Mouse (Mus musculus) adrenal gland, adult 18-20 months (tissue): ENCODE results near the gene Gm10337. TPM values are rescaled to one million over a fixed set of nuclear protein-coding genes. Genes with fewer than 3 reads are reported as not detected.
A peak's percentile ranks its signal among the peaks of the same experiment; 100 is the strongest.

Experiments
- DNase-seq, 2 experiments: peaks; one replicate each; pipeline ENCODE4 v3.0.0; 2021 to 2022; ENCODE audit warnings: low spot score in 2 of 2
- long read RNA-seq, 2 experiments: library from polyadenylated mRNA; stranded (forward); transcript quantifications; one replicate each; pipeline ENCODE4 v2.0.0; 2021
- total RNA-seq, 2 experiments: library from RNA; stranded (reverse); gene quantifications; 1 replicate in 1 of 2; 2 replicates in 1 of 2; pipeline ENCODE4 v1.2.3; 2021

Gene Gm10337
- total RNA-seq = not detected
- long read RNA-seq, experiment 1 = 0 reads
- long read RNA-seq, experiment 2 = 0 reads

- DNase-seq = no peak
Measured at GRCm38 (mm10) chr15:102503447-102503846, at the start of gene Gm10337. TSS of gene Gm10337 (plus strand) at chr15:102503722.

GRCm38 (mm10) chr15:102455993-102456392, 47.5 kb upstream of the Gm10337 start:
- DNase-seq = peak in 1 of 2 experiments; percentile 25

GRCm38 (mm10) chr15:102458050-102458736, 45.3 kb upstream of the Gm10337 start:
- no peak for DNase-seq

GRCm38 (mm10) chr15:102458904-102459317, 44.6 kb upstream of the Gm10337 start, which contains the start of gene Prr13:
TSS of gene Prr13 (plus strand) at chr15:102459028.
- peak; percentile 78 to 84 for DNase-seq

- no peak for DNase-seq
Measured at GRCm38 (mm10) chr15:102459381-102459780, 44.1 kb upstream of the Gm10337 start.

GRCm38 (mm10) chr15:102459847-102460246, 43.7 kb upstream of the Gm10337 start:
- DNase-seq = peak in 1 of 2 experiments; percentile 19

- DNase-seq = peak in 1 of 2 experiments; percentile 23
Measured at GRCm38 (mm10) chr15:102460409-102460808, 43.1 kb upstream of the Gm10337 start.

GRCm38 (mm10) chr15:102460971-102461370, 42.6 kb upstream of the Gm10337 start:
- peak in 1 of 2 experiments; percentile 20 for DNase-seq

- DNase-seq = peak in 1 of 2 experiments; percentile 19
Measured at GRCm38 (mm10) chr15:102461430-102462075, 42.0 kb upstream of the Gm10337 start.

GRCm38 (mm10) chr15:102463666-102464065, 39.9 kb upstream of the Gm10337 start:
- no peak for DNase-seq

- DNase-seq = no peak
Measured at GRCm38 (mm10) chr15:102468675-102469370, 34.7 kb upstream of the Gm10337 start.

GRCm38 (mm10) chr15:102470183-102470604, 33.3 kb upstream of the Gm10337 start, which contains the start of gene Pcbp2:
TSS of gene Pcbp2 (plus strand) at chr15:102470539.
- peak; percentile 90 to 92 for DNase-seq

- peak; percentile 73 to 77 for DNase-seq
Measured at GRCm38 (mm10) chr15:102470605-102471294, 32.8 kb upstream of the Gm10337 start.

- no peak for DNase-seq
Measured at GRCm38 (mm10) chr15:102471295-102471645, 32.3 kb upstream of the Gm10337 start.

GRCm38 (mm10) chr15:102471727-102472126, 31.8 kb upstream of the Gm10337 start:
- DNase-seq = no peak

- DNase-seq = no peak
Measured at GRCm38 (mm10) chr15:102473246-102473645, 30.3 kb upstream of the Gm10337 start.

GRCm38 (mm10) chr15:102474520-102474919, 29.0 kb upstream of the Gm10337 start:
- no peak for DNase-seq

GRCm38 (mm10) chr15:102483136-102483535, 20.4 kb upstream of the Gm10337 start:
- DNase-seq = no peak

- no peak for DNase-seq
Measured at GRCm38 (mm10) chr15:102485853-102486252, 17.7 kb upstream of the Gm10337 start.

- no peak for DNase-seq
Measured at GRCm38 (mm10) chr15:102487664-102488063, 15.9 kb upstream of the Gm10337 start.

- no peak for DNase-seq
Measured at GRCm38 (mm10) chr15:102498322-102498721, 5.2 kb upstream of the Gm10337 start.
